Mouse (Mus musculus) cerebellum, postnatal 10 days (tissue): ENCODE measurements around the gene Ndufb6.

Source experiments
- DNase-seq, 2 experiments: peaks; one replicate each; pipeline ENCODE4 v3.0.0; 2021; ENCODE audit warnings: mixed read lengths in 2 of 2

The Ndufb6 gene

DNA sequence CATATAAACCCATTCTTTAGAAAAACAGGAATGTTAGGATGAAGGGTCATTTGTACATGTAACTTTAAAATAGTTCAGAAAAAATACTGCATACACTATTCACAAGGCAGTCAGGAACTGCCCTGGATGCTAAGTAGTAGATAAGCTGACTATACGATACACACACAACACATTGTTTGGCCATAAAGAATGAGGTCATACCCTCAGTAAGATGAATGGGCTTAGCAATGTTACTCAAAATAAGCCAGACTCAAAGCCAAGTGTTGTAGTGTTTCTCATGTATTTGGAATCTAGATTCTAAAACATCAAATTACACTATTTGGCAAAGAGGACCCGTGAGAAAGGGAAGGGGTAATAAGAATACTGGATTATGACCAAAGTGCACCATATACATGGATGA is 25.5 kb downstream of the Ndufb6 start:
- no peak for DNase-seq

DNA sequence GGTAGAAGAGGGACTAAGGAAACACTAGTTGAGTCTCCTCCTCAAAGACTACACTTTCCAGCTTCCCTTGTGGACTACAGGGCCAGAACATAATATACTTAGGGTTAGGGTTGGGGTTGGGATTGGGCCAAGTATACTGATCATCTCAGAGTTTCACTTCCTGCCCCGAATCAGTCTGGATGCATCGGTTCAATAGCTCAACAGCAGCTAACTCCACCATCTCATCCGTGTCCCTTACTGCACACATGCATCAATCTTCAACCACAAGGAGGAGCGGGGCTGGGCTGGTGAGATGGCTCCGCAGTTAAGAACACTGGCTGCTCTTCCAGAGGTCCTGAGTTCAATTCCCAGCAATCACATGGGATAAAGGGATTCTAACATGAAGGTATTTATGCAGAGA is 28.2 kb downstream of the Ndufb6 start:
- DNase-seq = no peak

DNA sequence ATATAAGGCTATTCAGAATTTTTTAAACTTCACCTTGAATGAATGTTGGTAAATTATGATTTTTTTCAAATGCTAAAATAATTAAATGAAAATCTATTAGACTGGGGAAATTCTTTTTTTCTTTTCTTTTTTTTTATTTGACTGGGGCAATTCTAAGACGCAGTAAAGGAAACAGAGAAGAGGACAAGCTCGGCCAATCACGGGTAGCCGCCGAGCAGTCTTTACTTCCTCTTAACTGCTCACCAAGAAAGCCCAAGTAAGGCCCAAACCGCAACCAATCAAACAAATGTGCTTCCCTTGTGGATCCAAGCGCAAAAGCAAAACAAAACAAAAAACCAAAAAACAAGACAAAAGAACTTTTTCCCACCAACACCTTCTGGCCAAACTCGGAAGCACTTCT is 35.2 kb downstream of the Ndufb6 start:
- no peak for DNase-seq

DNA sequence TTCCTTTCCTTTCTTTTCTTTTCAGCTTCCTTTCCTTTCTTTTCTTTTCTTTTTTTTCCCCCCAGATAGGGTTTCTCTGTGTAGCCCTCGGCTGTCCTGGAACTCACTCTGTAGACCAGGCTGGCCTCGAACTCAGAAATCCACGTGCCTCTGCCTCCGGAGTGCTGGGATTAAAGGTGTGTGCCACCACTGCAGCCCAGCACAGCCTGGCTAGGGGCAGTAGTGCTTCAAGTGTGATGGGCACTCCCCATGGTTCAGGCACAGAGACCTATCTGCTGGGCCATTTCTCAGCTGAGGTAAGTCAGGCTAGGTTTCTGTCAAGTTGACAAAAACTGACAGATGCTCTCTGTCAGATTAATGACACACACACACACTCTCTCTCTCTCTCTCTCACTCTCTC is 36.2 kb downstream of the Ndufb6 start:
- no peak for DNase-seq

DNA sequence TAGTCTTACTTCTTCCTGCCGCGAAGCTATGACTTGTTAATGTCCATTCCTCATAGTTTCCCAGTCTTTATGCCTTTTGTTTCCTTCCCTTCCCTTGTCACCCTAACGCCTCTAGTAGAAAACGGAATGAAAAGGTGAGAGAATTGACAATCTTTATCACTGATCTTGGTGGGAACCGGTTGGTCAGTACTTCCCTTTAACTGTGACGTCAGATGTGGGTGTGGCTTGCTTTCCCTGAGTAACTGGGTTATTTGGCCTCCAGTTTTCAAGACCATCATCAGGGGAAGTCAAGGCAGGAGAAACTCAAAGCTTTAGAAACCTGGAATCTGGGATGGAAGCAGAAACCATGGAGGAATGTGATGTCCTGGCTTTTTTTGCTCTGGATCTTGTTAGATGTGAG is 37.3 kb downstream of the Ndufb6 start:
- DNase-seq = no peak

DNA sequence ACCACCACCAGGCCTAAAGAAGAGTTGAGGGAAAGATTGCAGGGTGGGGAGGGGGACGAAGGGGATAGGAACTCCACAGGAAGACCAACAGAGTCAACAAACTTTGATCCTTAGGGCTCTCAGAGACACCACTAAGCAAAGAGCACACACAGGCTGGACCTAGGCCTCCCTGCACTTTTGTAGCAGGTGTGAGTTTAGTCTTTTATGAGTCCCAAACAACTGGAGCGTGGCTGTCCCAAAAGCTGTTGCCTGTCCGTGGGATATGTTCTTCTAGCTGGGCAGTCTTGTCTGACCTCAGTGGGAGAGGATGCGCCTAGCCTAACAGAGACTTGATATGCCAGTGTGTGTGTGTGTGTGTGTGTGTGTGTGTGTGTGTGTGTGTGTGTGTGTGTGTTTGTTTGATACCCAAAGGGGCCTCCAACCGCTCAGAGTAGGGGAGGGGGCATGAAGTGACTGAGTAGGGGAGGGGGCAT is 38.9 kb downstream of the Ndufb6 start:
- no peak for DNase-seq

DNA sequence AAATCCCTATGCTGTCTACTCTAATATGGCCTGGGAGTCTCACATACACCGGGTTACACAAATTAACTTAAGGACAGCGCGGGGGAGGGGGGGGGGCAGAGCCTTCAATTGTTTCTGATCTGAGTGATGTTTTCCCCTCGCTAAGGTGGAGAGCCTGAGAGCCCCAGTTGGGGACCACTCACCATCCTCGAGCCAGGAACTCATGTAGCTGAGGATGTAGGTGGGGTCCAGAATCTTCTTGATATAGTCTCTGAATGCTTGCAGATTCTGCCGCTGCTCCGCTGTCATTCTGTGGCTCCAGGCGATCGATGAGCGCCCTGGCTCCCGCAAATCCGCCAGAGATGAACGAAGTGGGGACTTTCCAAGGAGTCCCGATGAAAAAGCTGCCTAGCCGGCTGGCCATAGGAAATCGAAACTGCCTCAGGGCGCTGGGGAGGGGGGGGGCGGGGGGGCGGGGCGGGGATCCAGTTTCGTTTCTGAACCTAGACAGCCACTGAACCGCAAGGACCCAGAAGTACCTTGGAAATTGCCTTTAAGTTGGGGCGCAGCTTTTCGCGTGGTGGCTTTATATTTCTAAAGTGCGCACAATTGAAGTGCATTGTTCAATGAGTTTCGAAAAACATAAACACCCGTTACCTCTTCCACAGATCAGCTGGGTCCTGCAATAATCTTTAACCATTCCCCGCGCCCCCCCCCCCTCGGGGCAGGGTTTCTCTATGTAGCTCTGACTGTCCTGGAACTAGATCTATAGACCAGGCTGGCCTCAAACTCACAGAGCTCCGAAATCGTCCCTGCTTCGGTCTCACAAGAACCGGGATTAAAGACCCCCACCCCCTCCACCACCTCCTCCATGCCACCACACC is 39.6 kb downstream of the Ndufb6 start, which contains the start of gene Ddx58:
Gene Ddx58 (minus strand): TSS at position 420 of the 863 bp plus-strand sequence.
- peak; percentile 18 to 29 for DNase-seq

DNA sequence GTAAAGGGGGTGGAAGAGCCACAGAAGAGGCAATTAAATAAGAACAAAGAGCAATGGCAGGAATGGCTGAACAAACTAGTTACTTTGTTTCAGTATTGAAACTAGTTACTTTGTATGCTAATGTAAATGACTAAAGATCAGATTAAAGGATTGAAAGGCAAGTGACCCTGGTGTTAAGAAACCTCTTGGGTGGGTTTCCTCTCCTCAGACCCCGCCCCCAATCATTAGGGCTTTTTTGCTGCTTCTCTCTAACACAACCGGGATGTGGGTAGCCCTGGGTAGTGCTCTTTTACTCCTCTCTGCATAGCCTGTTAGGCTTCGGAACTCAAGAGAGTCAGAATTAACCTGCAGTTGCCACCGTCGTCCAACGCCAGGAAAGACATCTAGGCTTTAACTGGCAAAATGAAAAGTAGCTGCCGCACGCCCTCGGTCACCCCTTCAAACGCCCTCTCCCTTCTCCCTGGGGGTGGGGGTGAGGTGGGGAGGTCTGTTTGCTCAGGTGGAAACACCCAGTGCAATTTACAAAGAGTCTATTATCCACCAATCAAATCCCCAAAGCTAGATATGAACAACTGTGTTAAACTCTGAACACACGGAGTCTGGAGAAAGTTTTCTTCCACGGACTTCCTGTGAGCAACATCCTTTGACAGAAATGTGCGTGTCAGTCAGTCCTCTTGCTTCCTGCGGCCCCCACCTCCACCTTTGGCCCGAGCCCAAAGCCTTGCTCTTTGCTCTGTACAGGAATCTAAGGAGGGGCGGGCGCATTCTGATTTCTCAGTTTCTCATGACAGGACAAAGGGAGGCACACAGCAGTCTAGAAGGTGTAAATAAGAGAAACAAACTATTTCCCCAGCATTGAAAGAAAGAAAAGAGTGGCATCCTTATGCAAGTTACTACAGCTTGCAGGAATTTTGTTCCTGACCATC is 40.5 kb downstream of the Ndufb6 start:
- DNase-seq = peak; percentile 57 to 61

DNA sequence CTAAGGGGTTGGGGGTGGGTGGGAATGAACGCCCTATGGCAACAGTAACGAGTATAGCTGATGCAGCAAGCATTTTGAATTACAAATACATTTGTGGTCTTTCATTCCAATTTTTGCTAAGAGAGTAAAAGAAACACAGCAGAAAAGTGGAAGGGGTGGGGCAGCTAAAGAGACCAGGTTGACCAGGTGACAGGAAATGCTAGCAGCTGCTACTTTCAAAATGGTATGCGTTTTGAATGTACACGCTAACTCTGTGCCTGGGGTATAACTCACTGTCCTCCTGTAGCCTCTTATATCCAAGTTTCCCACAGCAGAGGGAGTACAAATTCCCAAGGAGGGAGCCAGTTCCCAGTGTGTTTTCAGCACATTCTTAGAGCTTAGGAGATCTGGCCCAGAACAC is 42.4 kb downstream of the Ndufb6 start:
- no peak for DNase-seq

DNA sequence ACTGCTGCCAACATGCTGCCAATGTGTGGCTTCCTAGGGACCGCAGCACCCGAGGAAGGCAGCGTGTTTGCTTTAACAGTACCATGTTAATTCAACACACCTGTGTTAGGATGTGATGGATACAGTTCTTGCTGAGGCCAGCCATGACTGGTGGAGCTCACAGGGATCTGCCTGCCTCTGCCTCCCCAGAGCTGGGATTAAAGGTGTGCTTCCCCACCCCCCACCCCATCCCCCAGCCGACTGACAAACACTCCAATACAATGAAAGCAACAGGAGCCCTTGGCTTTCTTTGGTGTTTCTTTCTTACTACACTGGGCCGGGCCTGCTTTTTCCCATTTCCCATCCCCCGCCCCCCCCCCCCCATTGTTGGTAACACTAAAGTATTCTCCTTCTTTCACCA is 45.0 kb downstream of the Ndufb6 start:
- no peak for DNase-seq

DNA sequence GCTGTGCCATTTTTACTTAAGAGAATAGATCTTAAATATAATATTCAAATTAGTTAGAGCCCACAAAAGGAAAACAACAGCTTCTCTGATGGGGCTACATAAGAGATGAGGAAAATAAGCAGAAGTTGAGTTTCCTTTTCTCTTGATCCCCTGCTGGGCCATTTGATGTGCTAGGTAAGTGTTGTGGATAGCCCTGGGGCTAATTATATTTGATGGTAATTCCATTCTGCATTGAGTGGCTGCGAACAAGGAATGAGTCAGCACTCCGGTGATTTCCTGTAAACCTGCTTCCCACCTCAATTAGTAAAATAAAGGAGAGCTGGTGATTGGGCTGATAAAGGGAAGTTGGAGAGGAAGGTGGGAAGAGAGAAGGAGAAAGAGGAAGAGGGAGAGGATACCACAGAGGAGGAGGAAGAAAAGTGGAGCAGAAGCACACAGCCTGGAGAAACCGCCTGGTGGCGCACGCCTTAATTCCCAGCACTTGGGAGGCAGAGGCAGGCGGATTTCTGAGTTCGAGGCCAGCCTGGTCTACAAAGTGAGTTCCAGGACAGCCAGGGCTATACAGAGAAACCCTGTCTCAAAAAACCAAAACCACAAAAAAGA is 46.1 kb downstream of the Ndufb6 start:
- DNase-seq = no peak

DNA sequence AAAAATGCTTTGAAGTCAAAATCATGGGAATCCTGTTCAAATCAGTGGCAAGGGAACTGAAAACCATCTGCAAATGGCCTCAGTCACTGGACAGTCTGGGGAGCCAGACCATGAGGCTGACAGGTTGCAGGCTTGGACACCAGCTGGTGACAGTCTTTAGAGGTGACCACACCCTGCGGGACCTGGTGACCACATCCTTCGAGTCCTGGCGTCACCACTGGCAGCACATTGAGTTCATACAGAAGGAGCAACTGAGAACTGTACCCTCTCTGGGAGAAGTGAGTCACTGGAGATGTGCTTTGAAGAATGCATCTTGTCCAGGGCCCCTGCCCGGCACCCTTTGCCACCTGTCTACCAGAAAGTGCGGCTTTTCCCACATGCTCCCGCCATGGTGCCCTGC is 49.5 kb downstream of the Ndufb6 start:
- no peak for DNase-seq

DNA sequence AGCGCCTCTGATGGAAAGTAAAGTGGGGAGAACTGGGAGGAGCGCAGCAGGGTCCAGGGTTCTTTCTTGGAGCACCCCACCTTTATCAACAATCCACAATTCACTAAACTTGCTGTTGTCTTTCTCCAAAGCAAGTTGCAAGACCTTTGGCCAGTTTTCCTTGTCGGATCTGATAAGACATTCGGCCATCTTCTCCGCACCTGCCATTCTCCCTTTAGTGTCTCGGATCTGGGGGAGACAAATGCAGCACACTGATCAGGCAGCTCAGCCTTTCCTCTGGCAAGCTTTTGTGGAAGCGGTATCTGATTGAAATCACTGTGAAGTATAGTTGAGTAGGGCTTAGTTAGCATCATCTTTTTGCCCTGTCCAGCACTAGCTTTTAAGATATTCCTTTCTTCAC is 51.3 kb downstream of the Ndufb6 start:
- no peak for DNase-seq

DNA sequence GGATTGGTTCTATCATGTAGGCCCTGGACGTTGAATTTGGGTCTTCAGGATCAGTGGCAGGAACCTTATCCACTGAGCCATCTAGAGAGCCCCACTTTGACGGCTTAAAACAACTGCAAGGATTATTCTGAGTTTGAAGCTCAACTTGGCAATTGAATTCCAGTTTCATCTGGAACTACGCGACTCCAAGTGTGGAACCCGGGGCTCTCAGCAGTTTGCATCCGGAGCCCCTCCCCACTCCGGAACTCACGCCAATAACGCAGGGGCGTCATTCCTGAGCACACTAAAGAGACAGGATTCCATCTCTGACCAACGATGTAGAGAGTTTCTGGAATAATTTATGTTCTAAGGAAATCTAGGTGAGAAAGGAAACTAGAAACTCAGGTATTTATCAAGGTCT is 52.1 kb downstream of the Ndufb6 start:
- no peak for DNase-seq

DNA sequence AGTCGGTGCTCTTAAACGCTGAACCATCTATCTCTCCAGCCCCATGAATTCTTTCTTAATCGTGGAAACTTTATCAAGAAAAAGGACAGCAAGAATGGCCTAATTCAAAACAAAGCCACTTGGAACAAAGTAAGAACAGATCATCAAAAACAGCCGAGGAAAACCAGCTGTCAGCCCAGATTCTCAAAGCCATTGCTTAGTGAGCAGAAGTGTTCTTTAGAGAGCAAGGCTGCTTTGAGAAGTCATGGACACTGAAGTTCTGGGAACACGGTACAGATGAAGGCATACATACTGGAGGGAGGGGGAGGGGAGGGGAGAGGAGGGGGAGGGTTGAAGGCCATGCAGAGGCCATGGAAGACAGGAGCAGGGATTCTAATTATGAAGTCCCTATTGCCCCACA is 53.1 kb downstream of the Ndufb6 start:
- no peak for DNase-seq

DNA sequence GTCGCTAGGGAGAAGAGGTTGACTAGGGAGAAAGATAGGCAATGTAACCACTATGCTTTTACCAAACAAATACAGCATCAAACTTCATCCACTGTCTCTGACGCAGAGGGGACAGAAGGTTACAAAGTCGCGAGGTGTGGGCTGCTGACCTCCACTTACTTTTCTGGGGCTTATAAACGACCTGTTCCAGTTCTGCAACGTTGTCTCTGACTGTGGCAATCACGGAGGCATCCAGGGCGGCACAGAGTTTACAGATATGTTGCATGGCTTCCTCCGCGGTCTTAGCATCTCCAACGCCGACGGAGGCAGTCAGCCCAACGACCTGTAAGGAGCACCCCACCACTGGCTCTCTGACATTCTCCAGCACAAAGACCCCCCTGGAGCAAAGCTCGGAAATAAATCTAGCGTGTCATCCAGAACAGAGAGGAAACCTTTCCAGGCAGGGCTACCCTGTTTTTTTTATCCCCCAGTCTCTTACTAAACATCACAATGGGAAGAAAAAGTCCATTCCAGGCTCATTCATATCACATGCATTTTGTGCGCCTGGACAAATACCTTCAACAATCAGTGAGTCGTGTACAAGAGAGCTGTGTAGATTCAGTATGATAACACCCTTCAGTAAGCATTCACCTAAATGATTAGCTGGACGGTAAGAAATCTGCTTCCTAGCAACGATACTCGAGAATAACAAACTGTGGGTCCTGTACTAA is 57.2 kb downstream of the Ndufb6 start:
- DNase-seq = no peak

DNA sequence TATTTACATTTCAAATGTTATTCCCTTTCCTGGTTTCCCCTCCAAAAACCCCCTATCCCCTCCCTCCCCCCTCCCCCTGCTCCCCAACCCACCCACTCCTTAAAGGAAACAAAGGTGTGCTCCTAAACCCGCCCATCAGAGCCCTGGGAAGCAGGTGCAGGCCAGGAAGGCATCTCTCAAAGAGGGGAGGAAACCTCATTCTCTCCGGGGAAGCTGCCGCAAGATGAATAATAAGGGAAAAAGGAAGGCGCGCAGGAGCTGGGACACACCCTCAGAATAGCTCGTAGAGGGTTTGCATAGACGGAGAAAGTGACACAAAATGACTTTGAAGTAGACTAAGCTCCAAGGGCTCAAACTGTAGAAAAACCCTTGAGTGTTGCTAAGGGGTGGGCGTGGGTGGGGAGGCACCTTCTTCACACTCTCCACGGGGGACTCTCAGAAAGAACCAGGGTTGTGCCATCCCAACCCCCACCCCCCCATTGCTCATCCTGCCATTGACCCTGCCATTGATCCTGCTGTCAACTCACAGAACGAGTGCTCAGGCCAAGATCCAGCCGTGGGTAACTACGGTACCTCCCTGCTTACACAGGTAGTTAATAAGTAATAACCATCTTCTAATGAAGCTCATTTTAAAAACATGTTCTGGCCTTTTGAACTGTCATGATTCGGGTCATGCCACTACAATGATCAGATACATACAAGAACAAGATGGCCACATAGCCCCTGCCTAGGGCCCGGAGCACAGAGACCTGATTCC is 58.0 kb downstream of the Ndufb6 start:
- no peak for DNase-seq
